Mouse (Mus musculus) cerebellum, adult 2 months (tissue): ENCODE results near the gene Lcn3. TPM values are rescaled to one million over a fixed set of nuclear protein-coding genes. Genes with fewer than 3 reads are reported as not detected.
"Not testable (repeated sequence)": the region's sequence is repeated elsewhere in the genome, so short reads cannot be mapped to it uniquely, and the experiment has no call there.

Experiments used
- DNase-seq, 2 experiments: peaks; one replicate each; pipeline ENCODE4 v3.0.0; 2021
- H3K27ac ChIP-seq: fragments of 200-500 bp; 2 replicates; pipeline ENCODE4 v1.5.1; 2012; ENCODE audit warnings: low read length, control low read depth, inconsistent platforms; ENCODE audit not compliant: insufficient read depth
- H3K27me3 ChIP-seq: fragments of 200-500 bp; 2 replicates; pipeline ENCODE4 v1.6.1; 2012; ENCODE audit warnings: inconsistent platforms, mild to moderate bottlenecking, low read length, moderate library complexity; ENCODE audit not compliant: control insufficient read depth, insufficient read depth
- H3K4me1 ChIP-seq: fragments of 200-500 bp; 2 replicates; pipeline ENCODE4 v1.6.1; 2011; ENCODE audit warnings: low read length; ENCODE audit not compliant: control insufficient read depth, insufficient read depth
- H3K4me3 ChIP-seq: fragments of 200-500 bp; replicated peaks from 2 replicates; pipeline ENCODE3; 2011; ENCODE audit warnings: mild to moderate bottlenecking, low read depth, low read length, control low read depth; ENCODE audit not compliant: insufficient read depth
- CTCF ChIP-seq: fragments of 200-500 bp; IDR thresholded peaks from 2 replicates; pipeline ENCODE4 v1.5.1; 2011; ENCODE audit warnings: low read depth, mild to moderate bottlenecking, control low read depth, low read length, moderate library complexity, borderline replicate concordance; ENCODE audit not compliant: insufficient read depth
- POLR2A ChIP-seq: fragments of 200-500 bp; IDR thresholded peaks from 2 replicates; pipeline ENCODE4 v1.6.1; 2011; ENCODE audit warnings: low read length, control low read depth, borderline replicate concordance; ENCODE audit not compliant: insufficient read depth
- WGBS: fragments of 180-500 bp; shearing (Covaris S2); methylation state at CpG from one replicate; pipeline ENCODE4 v1.1.7; 2018; 5-methylcytosine and 5-hydroxymethylcytosine counted together
- polyA plus RNA-seq: library from polyadenylated mRNA; depleted of rRNA; stranded (reverse); fragments of >200 nt; gene quantifications from 2 replicates; pipeline ENCODE4 v1.2.3, GENCODE M21; 2012; rRNA removed

Gene Lcn3
- polyA plus RNA-seq, 1 experiment, result not detected

DNA sequence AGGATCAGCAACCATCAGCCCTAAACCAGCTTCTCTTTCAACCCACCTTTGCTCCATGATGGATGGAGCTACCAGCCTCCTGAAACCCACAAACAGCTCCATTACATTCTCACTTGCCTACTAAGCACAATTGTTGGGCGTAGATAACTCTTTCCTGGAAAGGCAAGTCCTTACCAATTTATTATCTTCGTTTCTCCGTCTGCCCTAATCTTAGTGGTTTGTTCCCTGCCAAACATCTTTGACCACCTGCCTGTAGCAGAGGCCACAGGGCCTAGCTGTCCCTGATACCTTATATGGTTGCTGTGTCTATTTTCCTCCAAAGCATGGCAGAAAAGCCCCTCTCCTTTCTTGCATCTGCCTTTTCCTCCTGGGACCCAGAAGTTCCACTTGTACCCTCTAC is 23.7 kb downstream of the Lcn3 start:
- no peaks in the 10 kb centered on the region for H3K4me1 ChIP-seq
- no peaks in the 10 kb centered on the region for H3K27me3 ChIP-seq
- no peak overlapping the region for H3K27ac ChIP-seq
- no peak overlapping the region for H3K4me3 ChIP-seq
- TF ChIP-seq CTCF, result no peak
- no peak for TF ChIP-seq POLR2A
- no peak for DNase-seq
- 82% methylated on average over 3 of the region's 3 CpGs for WGBS

DNA sequence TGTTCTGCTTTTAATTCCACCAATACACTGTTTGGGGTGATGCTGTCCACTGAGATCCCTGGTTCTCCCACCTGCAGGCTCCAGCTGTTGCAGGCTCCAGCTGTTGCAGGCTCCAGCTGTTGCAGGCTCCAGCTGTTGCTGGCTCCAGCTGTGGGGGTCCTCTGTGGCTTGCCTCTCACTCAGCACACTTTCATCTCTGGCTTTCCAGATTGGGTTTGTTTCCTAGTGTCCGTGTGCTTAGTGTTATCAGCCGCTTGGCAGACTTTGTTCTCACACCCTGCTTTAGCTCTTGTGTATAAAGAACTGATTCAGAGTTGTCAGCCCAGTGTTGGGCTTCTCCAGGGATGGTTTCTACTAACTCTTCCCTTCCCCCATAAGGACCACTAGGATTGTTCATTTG is 32.3 kb downstream of the Lcn3 start:
- DNase-seq, result no peak
- H3K27me3 ChIP-seq, result no peaks in the 10 kb centered on the region
- no peaks in the 10 kb centered on the region for H3K4me1 ChIP-seq
- 61% methylated on average over 2 of the region's 2 CpGs for WGBS
- TF ChIP-seq POLR2A (no peak), CTCF (no peak)
- no peak overlapping the region for H3K27ac ChIP-seq
- no peak overlapping the region for H3K4me3 ChIP-seq

DNA sequence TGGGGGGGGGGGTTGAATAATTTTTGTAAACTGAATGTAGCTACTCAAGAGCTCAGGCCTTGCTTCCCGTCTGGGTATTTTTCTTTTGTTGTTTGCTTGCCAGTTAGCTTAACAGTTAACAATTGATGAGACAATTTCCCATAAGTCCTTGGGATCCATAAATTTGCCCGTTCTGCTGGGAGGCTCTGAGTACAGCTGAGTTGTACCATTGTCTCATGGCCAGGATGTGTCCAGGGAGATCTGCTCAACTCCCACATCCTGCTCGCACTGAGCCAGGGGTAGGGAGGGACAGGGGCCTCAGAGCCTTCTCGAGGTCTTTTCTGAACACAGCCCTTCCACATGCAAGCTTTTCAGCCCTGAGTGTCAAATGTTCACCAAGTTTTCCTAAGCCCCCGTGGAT is 32.7 kb downstream of the Lcn3 start:
- Histone ChIP-seq H3K4me1 (no peaks in the 10 kb centered on the region), H3K27me3 (no peaks in the 10 kb centered on the region), H3K4me3 (no peak overlapping the region), H3K27ac (no peak overlapping the region)
- TF ChIP-seq POLR2A (no peak), CTCF (no peak)
- 34% methylated on average over 5 of the region's 5 CpGs for whole genome bisulfite sequencing
- no peak for DNase-seq

DNA sequence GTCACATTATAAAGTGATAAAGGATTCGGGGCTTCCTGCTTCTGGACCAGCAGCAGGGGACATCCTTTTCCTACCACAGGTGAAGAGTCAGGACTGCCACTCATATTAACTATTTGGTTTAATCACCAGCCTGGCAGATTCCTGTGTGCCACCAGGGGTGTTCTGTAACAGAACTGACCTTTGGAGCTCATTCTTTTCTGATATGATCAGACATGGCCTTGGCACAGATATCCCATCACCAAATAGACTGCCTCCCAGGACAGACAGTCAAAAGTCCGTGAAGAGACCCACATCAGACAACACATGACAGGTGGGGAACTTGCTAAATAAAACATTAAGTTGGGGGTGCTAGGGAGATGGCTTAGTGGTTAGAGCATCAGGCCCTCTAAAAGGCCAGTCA is 46.3 kb downstream of the Lcn3 start:
- TF ChIP-seq CTCF (no peak), POLR2A (no peak)
- H3K4me1 ChIP-seq, result no peaks in the 10 kb centered on the region
- no peak for DNase-seq
- H3K4me3 ChIP-seq, result no peak overlapping the region
- H3K27me3 ChIP-seq, result no peaks in the 10 kb centered on the region
- 60% methylated on average over 2 of the region's 2 CpGs for WGBS
- H3K27ac ChIP-seq, result no peak overlapping the region

DNA sequence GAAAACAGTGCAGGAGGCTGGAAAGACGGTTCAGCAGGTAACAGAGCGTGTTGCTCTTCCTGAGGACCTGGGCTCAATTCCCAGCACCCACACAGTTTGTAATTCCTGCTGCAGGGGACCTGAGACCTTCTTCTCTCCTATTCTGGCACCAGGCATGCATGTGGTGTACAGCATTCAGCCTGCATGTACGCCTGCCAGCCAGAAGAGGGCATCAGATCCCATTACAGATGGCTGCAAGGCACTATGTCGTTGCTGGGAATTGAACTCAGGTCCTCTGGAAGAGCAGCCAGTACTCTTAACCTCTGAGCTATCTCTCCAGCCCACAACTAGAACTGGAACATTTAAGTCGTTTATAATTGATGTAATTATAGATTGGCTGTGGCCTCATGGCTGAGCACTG is 48.0 kb downstream of the Lcn3 start:
- Histone ChIP-seq H3K4me3 (no peak overlapping the region), H3K4me1 (no peaks in the 10 kb centered on the region), H3K27ac (no peak overlapping the region), H3K27me3 (no peaks in the 10 kb centered on the region)
- 85% methylated on average over 5 of the region's 5 CpGs for WGBS
- no peak for TF ChIP-seq CTCF
- no peak for TF ChIP-seq POLR2A
- no peak for DNase-seq

DNA sequence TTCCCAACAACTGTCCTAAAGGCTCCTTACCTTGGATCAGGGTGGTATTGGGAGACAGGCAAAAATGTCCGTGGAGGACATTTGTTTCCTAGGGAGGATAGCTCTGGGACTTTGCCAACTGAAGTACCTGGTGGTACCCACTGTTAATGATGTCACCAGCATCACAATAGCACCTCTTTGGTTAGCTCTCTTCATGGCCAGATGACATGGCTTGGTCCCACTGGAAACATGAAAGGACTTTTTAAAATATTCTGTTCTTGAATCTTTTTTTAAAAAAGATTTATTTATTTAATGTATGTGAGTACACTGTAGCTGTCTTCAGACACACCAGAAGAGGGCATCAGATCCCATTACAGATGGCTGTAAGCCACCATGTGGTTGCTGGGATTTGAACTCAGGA is 50.4 kb downstream of the Lcn3 start, which contains the start of gene Glt6d1:
Gene Glt6d1 (minus strand): TSS at position 101 of the 400 bp plus-strand sequence.
- H3K27me3 ChIP-seq, H3K4me3 ChIP-seq, H3K27ac ChIP-seq, DNase-seq, H3K4me1 ChIP-seq: not testable (repeated sequence)
- 55% methylated on average over 1 of the region's 1 CpGs for WGBS

Other genes with a start within 250 kb of the Lcn3 start
- 12.3 and 12.5 TPM in 2 replicates for gene Traf2, start 218.6 kb upstream of the Lcn3 start, polyA plus RNA-seq
- 345 and 350 TPM in 2 replicates for gene Edf1, start 207.7 kb upstream of the Lcn3 start, polyA plus RNA-seq
- 3.0 and 4.4 TPM in 2 replicates for gene Mamdc4, start 190.7 kb upstream of the Lcn3 start, polyA plus RNA-seq
- 176 and 186 TPM in 2 replicates for gene Phpt1, start 190.3 kb upstream of the Lcn3 start, polyA plus RNA-seq
- 257 and 312 TPM in 2 replicates for gene Ajm1, start 183.8 kb upstream of the Lcn3 start, polyA plus RNA-seq
- gene Rabl6, start 157.0 kb upstream of the Lcn3 start, polyA plus RNA-seq, result 161 and 172 TPM in 2 replicates
- gene Ccdc183, start 147.9 kb upstream of the Lcn3 start, polyA plus RNA-seq, result 0.05 TPM in 1 of 2 replicates, not detected in the other
- gene Tmem141, start 143.6 kb upstream of the Lcn3 start, polyA plus RNA-seq, result 79.7 and 85.7 TPM in 2 replicates
- 0.31 and 0.35 TPM in 2 replicates for gene Fcna, start 137.5 kb upstream of the Lcn3 start, polyA plus RNA-seq
- gene Lcn8, start 112.4 kb upstream of the Lcn3 start, polyA plus RNA-seq, result not detected in 2 replicates
- gene Lcn5, start 107.6 kb upstream of the Lcn3 start, polyA plus RNA-seq, result not detected in 2 replicates
- not detected in 2 replicates for gene Lcn6, start 88.8 kb upstream of the Lcn3 start, polyA plus RNA-seq
- not detected in 2 replicates for gene Lcn10, start 82.8 kb upstream of the Lcn3 start, polyA plus RNA-seq
- gene Obp2a, start 65.5 kb upstream of the Lcn3 start, polyA plus RNA-seq, result not detected in 2 replicates
- 99.5 and 101 TPM in 2 replicates for gene Bmyc, start 58.8 kb upstream of the Lcn3 start, polyA plus RNA-seq
- gene Obp2b, start 28.6 kb upstream of the Lcn3 start, polyA plus RNA-seq, result not detected in 2 replicates
- gene Lcn11, start 11.4 kb downstream of the Lcn3 start, polyA plus RNA-seq, result not detected in 2 replicates
- not detected in 2 replicates for gene Gm13539, start 16.7 kb downstream of the Lcn3 start, polyA plus RNA-seq
- not detected in 2 replicates for gene Glt6d1, start 50.3 kb downstream of the Lcn3 start, polyA plus RNA-seq
- 0.13 TPM in 1 of 2 replicates, not detected in the other for gene Lcn9, start 57.6 kb downstream of the Lcn3 start, polyA plus RNA-seq
- gene Sohlh1, start 81.7 kb downstream of the Lcn3 start, polyA plus RNA-seq, result 0.08 TPM in 1 of 2 replicates, not detected in the other
- 409 and 456 TPM in 2 replicates for gene Kcnt1, start 98.2 kb downstream of the Lcn3 start, polyA plus RNA-seq
- gene Camsap1, start 217.7 kb downstream of the Lcn3 start, polyA plus RNA-seq, result 35.7 and 39.7 TPM in 2 replicates